Mouse (Mus musculus): ENCODE data around the gene Cep19.

- no peak for TF ChIP-seq CTCF (IDR thresholded peaks at IDR 0.05; ENCODE audit: low read depth, low read length)
- no peak for TF ChIP-seq EP300 (IDR thresholded peaks at IDR 0.05; ENCODE audit: insufficient read depth, low read depth, low read length)
- TF ChIP-seq POLR2A (IDR thresholded peaks at IDR 0.05; ENCODE audit: insufficient read depth, low read length), result no peak
Observed at GRCm38 (mm10) chr16:32130190-32130826, 30.7 kb downstream of the Cep19 start.
